Mouse (Mus musculus) cerebral cortex, adult 2 months (tissue): Measurements from ENCODE around the gene Adamtsl1.

Experiments
- WGBS: fragments of 180-500 bp; shearing (Covaris S2); methylation state at CpG from one replicate; pipeline ENCODE4 v1.1.7; 2018; 5-methylcytosine and 5-hydroxymethylcytosine counted together

Gene Adamtsl1

GRCm38 (mm10) chr4:85955387-85955786, 441.4 kb downstream of the Adamtsl1 start:
- 83% methylated on average over 3 of the region's 3 CpGs for WGBS

DNA sequence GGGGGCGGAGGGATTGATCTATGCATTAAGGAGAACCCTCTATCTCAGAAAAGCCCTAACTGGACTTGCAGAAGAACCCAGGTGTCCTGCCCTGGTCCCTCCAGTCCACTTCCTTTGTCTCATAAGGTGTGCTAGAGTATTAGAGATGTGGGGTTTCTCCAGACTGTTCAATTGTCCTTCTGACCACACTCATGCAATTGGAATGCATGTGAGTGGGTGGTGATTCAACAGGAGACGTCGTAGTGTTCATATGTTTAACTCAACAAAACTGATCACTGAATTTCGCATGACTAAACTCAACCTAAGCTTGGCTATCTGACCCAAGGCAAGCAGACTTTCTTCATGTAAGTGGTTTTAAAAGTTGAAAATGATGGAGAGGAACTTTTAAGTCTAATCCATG, 443.3 kb downstream of the Adamtsl1 start:
- 86% methylated on average over 4 of the region's 4 CpGs for WGBS

DNA sequence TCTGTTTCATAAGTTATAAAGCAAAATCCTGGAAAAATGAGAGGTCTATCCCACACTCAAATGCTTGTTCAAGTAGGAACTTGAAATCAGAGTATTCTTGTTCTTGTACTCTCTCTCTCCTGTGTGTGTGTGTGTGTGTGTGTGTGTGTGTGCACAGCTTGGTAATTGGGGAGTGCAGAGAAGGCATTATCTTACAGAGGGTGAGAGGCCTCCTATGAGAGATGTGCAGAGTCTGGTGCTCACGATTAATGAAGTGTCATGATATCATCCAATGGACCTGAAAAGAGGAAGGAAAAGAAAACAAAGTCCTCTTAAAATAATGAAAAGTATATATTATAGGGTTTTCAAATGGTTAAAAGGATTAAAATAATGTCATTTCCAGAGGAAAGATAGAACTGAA, 443.9 kb downstream of the Adamtsl1 start:
- WGBS = 86% methylated on average over 1 of the region's 1 CpGs

DNA sequence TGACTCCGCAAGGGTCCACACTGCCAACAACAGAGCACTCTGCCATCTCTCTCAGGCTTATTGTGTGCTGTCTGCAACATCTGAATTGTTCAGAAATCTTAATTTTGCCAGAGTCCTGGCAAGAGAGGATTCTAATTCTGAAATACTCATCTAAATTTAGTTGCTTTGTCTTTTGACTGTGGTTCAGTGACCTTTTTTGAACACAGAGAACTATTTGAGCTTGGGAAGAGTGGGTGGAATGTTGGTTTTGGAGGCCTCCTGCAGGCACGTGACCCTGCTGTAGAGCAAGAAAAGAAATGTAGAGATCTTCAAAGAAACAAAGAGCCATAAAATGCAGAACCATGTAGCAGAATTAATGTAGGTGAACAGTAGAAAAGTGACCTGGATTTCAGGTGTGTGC, 445.0 kb downstream of the Adamtsl1 start:
- 79% methylated on average over 2 of the region's 2 CpGs for WGBS

DNA sequence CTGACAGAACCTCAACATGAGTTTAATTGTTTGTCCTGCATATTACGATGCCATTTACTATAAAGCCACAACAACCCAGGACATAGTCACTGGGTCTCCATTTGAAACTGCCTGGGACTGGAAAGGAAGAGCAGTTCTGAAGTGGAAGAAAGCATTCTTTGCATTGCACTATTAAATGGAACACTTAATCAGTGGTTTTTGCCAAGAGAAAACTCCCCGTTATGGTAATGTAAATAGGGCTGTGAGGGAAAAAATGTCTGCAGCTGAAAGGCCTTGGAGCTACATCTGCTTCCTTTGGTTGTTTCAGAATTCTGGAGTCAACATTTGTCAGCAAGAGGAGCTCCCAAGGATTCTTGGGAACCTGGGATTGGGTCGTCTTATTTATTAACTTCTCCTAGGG, 462.2 kb downstream of the Adamtsl1 start:
- 86% methylated on average over 3 of the region's 3 CpGs for WGBS

GRCm38 (mm10) chr4:85979206-85979605, 465.2 kb downstream of the Adamtsl1 start:
- WGBS = 67% methylated on average over 10 of the region's 10 CpGs

GRCm38 (mm10) chr4:86006596-86006995, 492.6 kb downstream of the Adamtsl1 start:
- 68% methylated on average over 5 of the region's 5 CpGs for WGBS

- WGBS = 66% methylated on average over 3 of the region's 3 CpGs
These were observed 499.7 kb downstream of the Adamtsl1 start for GRCm38 (mm10) chr4:86013640-86014039.

- 97% methylated on average over 1 of the region's 1 CpGs for WGBS
These were observed 505.0 kb downstream of the Adamtsl1 start for GRCm38 (mm10) chr4:86018928-86019327.

GRCm38 (mm10) chr4:86019586-86019985, 505.6 kb downstream of the Adamtsl1 start:
- WGBS = 61% methylated on average over 4 of the region's 4 CpGs

GRCm38 (mm10) chr4:86020372-86021090, 506.6 kb downstream of the Adamtsl1 start:
- WGBS = 61% methylated on average over 10 of the region's 10 CpGs

DNA sequence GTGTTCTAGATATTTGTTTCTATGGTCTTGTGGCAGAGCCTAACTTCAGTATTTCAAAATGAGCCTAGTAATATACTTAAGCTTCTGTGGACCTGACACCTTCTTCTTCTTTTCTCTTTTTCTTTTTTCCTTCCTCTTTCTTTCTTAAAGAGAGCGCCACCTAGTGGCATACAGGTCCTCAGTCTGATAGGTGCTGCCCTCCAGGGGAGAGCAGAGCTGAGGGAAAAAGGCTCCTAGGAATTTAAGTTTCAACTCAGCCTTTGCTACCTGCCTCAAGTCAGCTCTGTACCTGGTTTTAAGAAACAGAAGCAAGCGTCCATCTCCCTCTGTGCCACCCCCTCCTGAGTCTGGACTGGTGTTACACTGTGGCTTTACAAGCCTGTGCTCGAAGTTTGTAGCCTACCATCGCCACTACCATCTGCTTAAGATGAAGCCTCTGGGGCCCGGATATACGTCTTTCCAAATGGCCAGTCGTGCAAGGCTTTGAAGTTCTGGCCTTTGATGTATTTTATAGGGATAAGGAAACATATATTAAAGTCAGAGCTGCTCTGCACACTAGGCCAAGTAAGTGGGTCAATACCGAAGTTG, 510.7 kb downstream of the Adamtsl1 start:
- WGBS = 72% methylated on average over 8 of the region's 8 CpGs

GRCm38 (mm10) chr4:86029486-86029885, 515.5 kb downstream of the Adamtsl1 start:
- 81% methylated on average over 6 of the region's 6 CpGs for WGBS

- 55% methylated on average over 3 of the region's 3 CpGs for WGBS
These were observed 516.2 kb downstream of the Adamtsl1 start for GRCm38 (mm10) chr4:86030208-86030607.

- 48% methylated on average over 8 of the region's 8 CpGs for WGBS
These were observed 517.1 kb downstream of the Adamtsl1 start for GRCm38 (mm10) chr4:86031041-86031440.

GRCm38 (mm10) chr4:86040921-86041320, 526.9 kb downstream of the Adamtsl1 start:
- 55% methylated on average over 8 of the region's 8 CpGs for WGBS

- 70% methylated on average over 6 of the region's 6 CpGs for WGBS
These were observed 531.5 kb downstream of the Adamtsl1 start for GRCm38 (mm10) chr4:86045448-86045847.

GRCm38 (mm10) chr4:86045876-86046275, 531.9 kb downstream of the Adamtsl1 start:
- 33% methylated on average over 6 of the region's 6 CpGs for WGBS

- 73% methylated on average over 1 of the region's 1 CpGs for WGBS
These were observed 532.9 kb downstream of the Adamtsl1 start for GRCm38 (mm10) chr4:86046881-86047280.

DNA sequence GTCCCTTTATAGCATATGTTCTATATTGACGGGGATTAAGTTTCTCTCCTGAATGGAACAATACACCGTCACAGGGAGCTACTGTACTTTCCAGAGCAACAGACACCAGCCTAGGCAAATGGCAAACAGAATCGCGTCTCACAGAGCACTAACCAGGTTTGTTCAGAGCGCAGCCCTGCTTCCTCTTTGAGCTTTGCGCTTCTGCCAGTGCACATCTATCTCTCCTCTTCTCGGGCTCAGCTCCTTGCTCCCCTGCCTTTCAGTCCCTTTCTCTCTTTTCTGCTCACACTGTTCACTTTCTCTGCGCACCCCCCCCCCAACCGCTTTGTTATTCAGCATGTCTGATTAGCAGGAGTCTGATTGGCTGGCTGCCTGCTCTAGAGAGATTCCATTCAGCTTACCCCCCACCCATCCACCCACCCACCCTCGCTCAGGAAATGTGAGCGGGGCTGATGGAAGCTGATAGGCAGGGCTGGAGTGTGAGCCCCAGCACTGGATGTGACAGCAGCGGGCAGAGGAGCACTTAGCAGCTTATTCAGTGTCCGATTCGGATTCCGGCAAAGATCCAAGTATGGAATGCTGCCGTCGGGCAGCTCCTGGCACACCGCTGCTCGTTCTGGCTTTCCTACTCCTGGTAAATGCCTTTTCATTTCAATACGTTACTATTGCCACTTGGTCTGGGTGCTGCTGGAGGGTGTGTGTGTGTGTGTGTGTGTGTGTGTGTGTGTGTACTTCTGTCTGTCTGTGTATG, 539.7 kb downstream of the Adamtsl1 start:
- 1% methylated on average over 20 of the region's 20 CpGs for WGBS

- WGBS = 86% methylated on average over 4 of the region's 4 CpGs
These were observed 546.6 kb downstream of the Adamtsl1 start for GRCm38 (mm10) chr4:86060614-86061013.

- WGBS = 95% methylated on average over 5 of the region's 5 CpGs
These were observed 554.4 kb downstream of the Adamtsl1 start for GRCm38 (mm10) chr4:86068376-86068775.
